Mouse (Mus musculus) forebrain, embryonic 12.5 days (tissue): ENCODE data around the gene Mlh1. TPM values are rescaled to one million over a fixed set of nuclear protein-coding genes. Genes with fewer than 3 reads are reported as not detected.

ENCODE experiments used
- ATAC-seq: fragments of 200-750 bp; cut with Nextera tagmentation; 2 replicates; pipeline ENCODE4 v1.8.0; 2017; ENCODE audit warnings: moderate TSS enrichment; ENCODE audit not compliant: low FRiP score
- H3K27ac ChIP-seq: fragments of 300-500 bp; sonication (generic); 2 replicates; pipeline ENCODE4 v1.5.1; 2016; ENCODE audit warnings: mild to moderate bottlenecking
- H3K27me3 ChIP-seq: fragments of 300-500 bp; sonication (generic); 2 replicates; pipeline ENCODE4 v1.6.1; 2016; ENCODE audit warnings: mild to moderate bottlenecking
- H3K36me3 ChIP-seq: fragments of 300-500 bp; sonication (generic); replicated peaks from 2 replicates; pipeline ENCODE4 v1.6.1; 2016; ENCODE audit warnings: mild to moderate bottlenecking
- H3K4me1 ChIP-seq: fragments of 300-500 bp; sonication (generic); 2 replicates; pipeline ENCODE4 v1.6.1; 2016
- H3K4me2 ChIP-seq: fragments of 300-500 bp; sonication (generic); 2 replicates; pipeline ENCODE4 v1.6.1; 2016; ENCODE audit warnings: mild to moderate bottlenecking, moderate library complexity
- H3K4me3 ChIP-seq: fragments of 300-500 bp; sonication (generic); replicated peaks from 2 replicates; pipeline ENCODE4 v1.5.1; 2016; ENCODE audit warnings: mild to moderate bottlenecking
- H3K9ac ChIP-seq: fragments of 300-500 bp; sonication (generic); 2 replicates; pipeline ENCODE4 v1.6.1; 2016; ENCODE audit warnings: mild to moderate bottlenecking
- H3K9me3 ChIP-seq: fragments of 300-500 bp; sonication (generic); 2 replicates; pipeline ENCODE4 v1.6.1; 2016
- WGBS: fragments of 180-500 bp; shearing (Covaris S2); methylation state at CpG from one replicate; pipeline ENCODE4 v1.1.7; 2016; 5-methylcytosine and 5-hydroxymethylcytosine counted together
- polyA plus RNA-seq: library from polyadenylated mRNA; unstranded; fragments of >200 nt; fragmentation: Nextera tagmentation; extraction: Ambion mirVana; gene quantifications from 2 replicates; pipeline ENCODE4 v1.2.1, GENCODE M21; 2016

Mlh1 gene
- polyA plus RNA-seq, 1 experiment from 2014 or later, result 53.3 TPM

DNA sequence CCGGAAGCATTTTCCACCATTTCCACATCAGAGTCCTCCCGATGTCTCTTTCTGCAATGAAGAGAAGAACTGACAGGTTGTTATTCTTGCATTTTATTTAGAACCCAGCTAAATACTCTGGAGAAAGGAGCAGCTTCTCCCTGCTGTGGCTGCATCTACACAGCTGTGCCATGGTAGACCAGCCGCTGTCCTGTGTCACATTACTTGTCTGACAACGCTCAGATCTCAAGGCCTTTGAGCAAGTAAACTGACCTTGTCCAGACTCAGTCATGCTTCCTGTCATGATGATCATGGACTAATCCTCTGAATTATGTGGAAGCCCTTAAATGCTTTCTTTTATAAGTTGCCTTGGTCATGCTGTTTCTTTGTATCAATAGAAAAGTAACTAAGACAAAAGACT is 31.8 kb downstream of the Mlh1 start:
- Histone ChIP-seq H3K4me3 (no peak overlapping the region), H3K27ac (no peak overlapping the region), H3K36me3 (peaks cover 68% of the 10 kb centered on the region), H3K27me3 (no peaks in the 10 kb centered on the region), H3K9ac (no peak overlapping the region), H3K4me1 (no peaks in the 10 kb centered on the region), H3K9me3 (no peaks in the 10 kb centered on the region), H3K4me2 (no peak overlapping the region)
- 77% methylated on average over 4 of the region's 4 CpGs for WGBS
- no peak for ATAC-seq

DNA sequence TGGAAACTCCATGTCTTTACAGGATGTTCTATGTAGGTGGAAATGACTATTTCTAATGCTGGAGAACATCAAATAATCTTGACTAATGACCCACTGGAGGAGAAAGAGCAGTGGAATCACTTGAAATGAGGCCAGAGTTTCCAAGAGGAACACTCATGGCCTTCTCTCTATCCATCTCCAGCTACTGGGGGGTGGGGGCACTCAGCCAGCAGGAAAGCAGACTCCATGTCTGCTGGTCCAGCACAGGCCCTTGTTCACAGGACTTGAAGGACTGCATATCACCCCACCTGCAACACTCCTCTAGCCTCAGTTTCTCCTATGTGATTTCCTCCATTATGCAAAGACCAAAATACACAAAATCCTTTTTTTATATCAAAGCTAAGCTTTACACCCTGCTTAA is 33.9 kb downstream of the Mlh1 start:
- Histone ChIP-seq H3K27ac (no peak overlapping the region), H3K9me3 (no peaks in the 10 kb centered on the region), H3K4me3 (no peak overlapping the region), H3K4me1 (no peaks in the 10 kb centered on the region), H3K36me3 (peaks cover 83% of the 10 kb centered on the region), H3K27me3 (no peaks in the 10 kb centered on the region), H3K4me2 (no peak overlapping the region), H3K9ac (no peak overlapping the region)
- ATAC-seq, result no peak

DNA sequence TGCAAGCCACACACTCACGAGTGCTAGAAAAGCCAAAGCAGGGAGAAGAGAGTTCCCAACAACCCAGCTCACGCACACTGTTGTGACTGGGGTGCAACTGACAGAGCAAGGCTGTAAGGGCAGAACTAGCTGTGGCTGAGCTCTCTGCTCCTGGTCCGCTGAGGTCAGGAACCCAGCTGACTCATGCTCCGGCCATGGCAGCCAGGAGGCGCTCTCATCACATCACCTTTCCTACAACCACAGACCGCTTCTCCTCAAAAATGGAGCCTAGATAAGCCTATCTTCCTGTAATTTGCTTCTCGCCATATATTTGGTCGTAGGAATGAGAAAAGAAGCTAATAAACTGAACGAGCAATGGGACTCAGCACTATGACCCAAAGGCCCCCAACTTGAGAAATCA is 36.9 kb downstream of the Mlh1 start:
- H3K9ac ChIP-seq, result no peak overlapping the region
- H3K27me3 ChIP-seq, result no peaks in the 10 kb centered on the region
- H3K36me3 ChIP-seq, result peaks cover 78% of the 10 kb centered on the region
- ATAC-seq, result no peak
- H3K4me1 ChIP-seq, result no peaks in the 10 kb centered on the region
- 87% methylated on average over 9 of the region's 9 CpGs for WGBS
- no peak overlapping the region for H3K27ac ChIP-seq
- no peak overlapping the region for H3K4me2 ChIP-seq
- H3K4me3 ChIP-seq, result no peak overlapping the region
- H3K9me3 ChIP-seq, result no peaks in the 10 kb centered on the region

DNA sequence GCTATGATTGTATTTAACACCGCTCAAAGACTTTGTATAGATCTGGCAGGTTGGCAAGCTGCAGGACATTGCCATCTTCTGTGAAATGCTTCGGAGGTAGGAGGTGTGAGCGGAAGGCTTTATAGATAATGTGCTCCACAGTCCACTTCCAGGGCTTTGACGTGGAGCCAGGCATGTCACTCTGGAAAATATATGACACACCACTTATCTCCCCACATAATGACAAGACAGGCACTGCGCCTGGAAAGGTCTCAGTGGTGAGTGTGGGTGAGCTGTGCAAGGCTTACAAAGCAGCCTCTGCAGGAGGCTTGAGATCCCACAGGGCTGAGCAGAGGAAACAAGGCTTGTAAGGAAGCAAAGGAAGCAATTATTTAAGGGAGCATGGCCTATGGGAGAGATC is 43.1 kb downstream of the Mlh1 start:
- H3K27ac ChIP-seq, result no peak overlapping the region
- peaks cover 80% of the 10 kb centered on the region for H3K36me3 ChIP-seq
- 94% methylated on average over 5 of the region's 5 CpGs for WGBS
- H3K9ac ChIP-seq, result no peak overlapping the region
- no peaks in the 10 kb centered on the region for H3K9me3 ChIP-seq
- no peaks in the 10 kb centered on the region for H3K27me3 ChIP-seq
- no peak overlapping the region for H3K4me2 ChIP-seq
- no peak for ATAC-seq
- no peaks in the 10 kb centered on the region for H3K4me1 ChIP-seq
- no peak overlapping the region for H3K4me3 ChIP-seq

DNA sequence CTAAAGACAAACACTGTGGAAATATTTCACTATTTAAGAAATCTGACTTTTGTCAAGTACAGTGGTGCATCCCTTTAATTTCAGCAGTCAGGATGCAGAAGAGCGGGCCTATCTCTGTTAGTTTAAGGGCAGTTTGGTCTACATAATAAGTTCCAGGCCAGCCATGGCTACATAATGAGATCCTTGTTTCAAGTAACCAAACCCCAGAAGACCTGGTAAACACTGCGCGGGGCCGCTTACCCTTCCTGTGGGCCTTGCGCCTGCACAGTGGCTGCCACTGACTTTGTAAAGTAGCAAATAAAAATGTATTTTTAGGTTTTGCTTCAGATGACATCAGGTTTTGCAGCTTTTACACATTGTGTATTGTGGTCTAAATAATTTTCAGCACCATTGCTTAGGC is 48.2 kb downstream of the Mlh1 start:
- Histone ChIP-seq H3K4me1 (no peaks in the 10 kb centered on the region), H3K4me2 (no peak overlapping the region), H3K27me3 (no peaks in the 10 kb centered on the region), H3K9me3 (no peaks in the 10 kb centered on the region), H3K36me3 (peaks cover 60% of the 10 kb centered on the region), H3K9ac (no peak overlapping the region), H3K27ac (no peak overlapping the region), H3K4me3 (no peak overlapping the region)
- 86% methylated on average over 5 of the region's 5 CpGs for WGBS
- no peak for ATAC-seq

DNA sequence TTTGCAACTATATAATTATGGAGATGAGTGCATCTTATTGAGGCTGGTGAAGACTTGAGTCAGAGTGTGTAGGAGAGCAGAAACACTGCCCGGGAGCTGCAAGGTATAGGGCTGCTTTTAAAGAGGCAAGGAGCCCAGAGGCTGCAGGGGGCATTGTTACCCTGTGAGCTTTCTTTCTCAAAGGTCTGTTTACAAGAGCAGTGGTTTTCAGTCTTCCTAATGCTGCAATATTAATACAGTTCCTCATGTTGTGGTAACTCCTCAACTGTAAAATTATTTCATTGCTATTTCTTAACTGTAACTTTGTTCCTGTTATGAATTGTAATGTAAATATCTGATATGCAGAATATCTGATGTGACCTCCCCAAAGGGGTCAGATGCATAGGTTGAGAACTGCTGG is 50.0 kb downstream of the Mlh1 start:
- Histone ChIP-seq H3K36me3 (peaks cover 45% of the 10 kb centered on the region), H3K4me2 (no peak overlapping the region), H3K27me3 (no peaks in the 10 kb centered on the region), H3K4me1 (no peaks in the 10 kb centered on the region), H3K9me3 (no peaks in the 10 kb centered on the region), H3K4me3 (no peak overlapping the region), H3K27ac (no peak overlapping the region), H3K9ac (no peak overlapping the region)
- WGBS, result 77% methylated on average over 1 of the region's 1 CpGs
- ATAC-seq, result no peak

DNA sequence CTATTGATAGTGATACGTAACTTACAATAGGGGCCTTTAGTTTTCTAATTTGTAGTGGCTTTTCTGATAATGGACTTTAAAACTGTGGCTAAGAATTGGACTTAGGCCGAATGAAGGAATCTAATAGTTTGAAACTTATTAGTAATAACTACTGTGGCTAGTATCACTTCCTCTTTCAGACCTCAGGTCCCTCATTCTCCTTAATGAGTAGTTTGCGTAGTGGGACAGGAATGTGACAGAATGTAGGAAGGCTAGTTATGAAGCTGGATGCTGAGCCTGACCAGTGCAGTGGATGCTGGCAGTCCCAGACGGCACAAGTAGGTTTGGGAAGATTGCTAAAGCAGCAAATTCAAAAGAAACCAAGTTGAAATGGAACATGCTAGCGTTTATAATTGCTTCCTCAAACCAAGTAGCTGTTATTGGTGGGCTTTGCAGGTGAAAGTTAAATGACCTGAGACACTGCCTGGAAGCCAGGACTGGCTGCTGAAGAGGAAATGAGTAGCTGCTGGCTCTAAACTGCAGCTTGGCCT is 51.0 kb downstream of the Mlh1 start:
- H3K36me3 ChIP-seq, result peaks cover 36% of the 10 kb centered on the region
- H3K9ac ChIP-seq, result no peak overlapping the region
- no peaks in the 10 kb centered on the region for H3K4me1 ChIP-seq
- no peak for ATAC-seq
- H3K4me2 ChIP-seq, result no peak overlapping the region
- H3K27me3 ChIP-seq, result no peaks in the 10 kb centered on the region
- H3K4me3 ChIP-seq, result no peak overlapping the region
- 92% methylated on average over 5 of the region's 5 CpGs for WGBS
- no peak overlapping the region for H3K27ac ChIP-seq
- H3K9me3 ChIP-seq, result no peaks in the 10 kb centered on the region

DNA sequence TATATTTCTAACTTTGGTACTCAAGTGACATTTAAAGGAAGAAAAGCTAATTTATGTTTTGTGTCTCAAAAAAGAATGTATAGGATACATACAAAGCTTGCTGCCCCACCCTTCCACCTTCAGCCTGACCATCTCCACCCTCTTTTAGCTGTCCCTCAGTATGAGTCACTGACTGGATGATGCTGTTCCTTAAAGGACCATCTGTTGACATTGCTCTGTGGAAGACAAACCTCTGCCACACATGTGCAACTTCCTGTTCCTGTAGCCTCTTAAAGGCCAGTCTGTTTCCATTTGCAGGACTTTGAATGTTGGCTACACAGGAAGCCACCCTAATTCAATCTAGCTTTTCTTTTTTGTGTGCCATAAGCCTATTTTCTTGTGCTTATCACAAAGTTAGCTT is 55.2 kb downstream of the Mlh1 start:
- H3K27ac ChIP-seq, result no peak overlapping the region
- H3K4me1 ChIP-seq, result no peaks in the 10 kb centered on the region
- no peak overlapping the region for H3K4me3 ChIP-seq
- no peak overlapping the region for H3K4me2 ChIP-seq
- no peaks in the 10 kb centered on the region for H3K9me3 ChIP-seq
- no peak overlapping the region for H3K9ac ChIP-seq
- no peak for ATAC-seq
- no peaks in the 10 kb centered on the region for H3K27me3 ChIP-seq
- H3K36me3 ChIP-seq, result peaks cover 10% of the 10 kb centered on the region

DNA sequence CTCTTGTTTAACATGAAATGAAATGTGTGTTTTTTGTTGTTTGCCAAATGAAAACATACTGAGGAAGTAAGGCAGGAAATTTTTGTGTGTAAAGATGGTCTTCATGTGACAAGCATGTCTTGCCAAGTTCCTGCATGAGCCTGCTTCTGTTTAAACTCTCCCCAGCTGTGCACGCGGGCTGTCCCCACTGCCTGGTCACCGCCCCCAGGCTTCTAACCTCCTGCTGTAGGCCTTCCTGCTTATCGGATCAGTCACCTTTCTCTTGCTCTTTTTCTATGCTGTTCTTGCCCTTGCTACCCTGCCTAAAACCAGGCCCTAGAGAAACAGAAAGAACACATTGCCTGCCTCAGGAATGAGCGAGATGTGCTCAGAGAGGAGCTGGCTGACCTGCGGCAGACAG is 58.1 kb downstream of the Mlh1 start:
- no peaks in the 10 kb centered on the region for H3K4me1 ChIP-seq
- no peaks in the 10 kb centered on the region for H3K27me3 ChIP-seq
- no peak overlapping the region for H3K4me2 ChIP-seq
- WGBS, result 85% methylated on average over 6 of the region's 6 CpGs
- no peak overlapping the region for H3K27ac ChIP-seq
- H3K9me3 ChIP-seq, result no peaks in the 10 kb centered on the region
- H3K4me3 ChIP-seq, result no peak overlapping the region
- H3K36me3 ChIP-seq, result peaks cover 10% of the 10 kb centered on the region
- no peak for ATAC-seq
- H3K9ac ChIP-seq, result no peak overlapping the region

DNA sequence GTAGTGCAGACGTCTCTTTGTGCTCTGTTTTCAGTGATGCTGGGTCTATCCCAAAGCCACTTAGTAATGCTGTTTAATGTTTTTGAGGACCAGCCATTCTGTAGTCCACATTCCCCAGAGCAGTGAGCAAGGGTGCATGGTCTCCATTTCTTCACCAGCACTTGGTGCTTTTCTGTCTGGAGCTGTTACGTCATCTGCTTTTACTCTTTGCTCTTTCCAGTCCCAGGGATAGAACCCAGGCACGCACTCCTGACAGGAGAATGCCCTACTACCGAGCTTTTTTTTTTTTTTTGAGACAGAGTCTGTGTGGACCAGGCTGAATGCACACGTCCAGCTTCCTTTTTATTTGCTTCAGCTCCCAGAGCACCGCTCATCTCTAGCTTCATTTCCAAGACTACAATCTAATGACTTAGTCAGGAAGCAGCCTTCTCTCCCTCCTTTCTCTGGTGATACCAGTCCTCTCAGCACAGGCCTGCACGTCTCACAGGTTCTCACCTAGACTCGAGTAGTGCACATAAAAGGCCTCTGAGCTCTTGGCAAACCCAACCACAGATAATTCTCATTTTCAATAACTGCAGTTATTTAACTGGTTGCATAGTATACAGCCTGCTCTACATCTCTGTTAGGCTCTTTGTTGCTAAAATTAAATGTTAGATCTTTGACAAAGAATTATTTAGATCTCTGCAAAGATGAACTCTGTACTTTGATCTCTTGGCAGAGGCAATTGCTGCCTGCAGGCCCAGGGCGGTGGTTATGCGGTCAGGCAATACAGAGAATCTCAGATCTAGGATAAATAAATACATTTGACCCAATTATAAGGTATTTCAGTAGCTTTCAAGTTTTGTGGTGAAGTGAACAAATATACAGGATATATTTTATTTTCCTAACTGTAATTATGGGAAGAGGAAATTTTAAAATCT is 60.2 kb downstream of the Mlh1 start:
- Histone ChIP-seq H3K4me2 (no peak overlapping the region), H3K9me3 (no peaks in the 10 kb centered on the region), H3K27ac (no peak overlapping the region), H3K27me3 (no peaks in the 10 kb centered on the region), H3K4me3 (no peak overlapping the region), H3K36me3 (peaks cover 6% of the 10 kb centered on the region), H3K9ac (no peak overlapping the region), H3K4me1 (no peaks in the 10 kb centered on the region)
- ATAC-seq, result no peak
- 83% methylated on average over 10 of the region's 10 CpGs for WGBS

DNA sequence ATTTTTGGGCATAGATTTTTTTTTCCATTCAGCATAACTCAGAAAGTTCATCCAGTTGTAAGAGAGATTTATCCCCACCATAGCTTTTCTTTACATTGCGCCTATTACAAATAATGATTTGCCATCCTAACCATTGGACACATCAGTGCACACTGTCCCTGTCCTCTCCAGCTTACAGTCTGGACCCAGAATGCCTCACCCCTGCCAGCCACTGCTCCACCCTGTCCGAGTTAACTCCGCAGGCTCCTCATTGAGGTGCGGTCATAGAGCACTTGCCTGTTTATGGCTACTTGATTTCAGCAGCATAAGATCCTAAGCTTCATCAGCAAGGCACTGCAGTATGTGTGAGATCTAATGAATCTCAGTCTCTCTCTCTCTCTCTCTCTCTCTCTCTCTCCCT is 61.2 kb downstream of the Mlh1 start:
- H3K9me3 ChIP-seq, result no peaks in the 10 kb centered on the region
- no peak for ATAC-seq
- H3K4me3 ChIP-seq, result no peak overlapping the region
- H3K27me3 ChIP-seq, result no peaks in the 10 kb centered on the region
- peaks cover 5% of the 10 kb centered on the region for H3K36me3 ChIP-seq
- no peak overlapping the region for H3K4me2 ChIP-seq
- no peak overlapping the region for H3K9ac ChIP-seq
- no peak overlapping the region for H3K27ac ChIP-seq
- 88% methylated on average over 4 of the region's 4 CpGs for WGBS
- no peaks in the 10 kb centered on the region for H3K4me1 ChIP-seq

DNA sequence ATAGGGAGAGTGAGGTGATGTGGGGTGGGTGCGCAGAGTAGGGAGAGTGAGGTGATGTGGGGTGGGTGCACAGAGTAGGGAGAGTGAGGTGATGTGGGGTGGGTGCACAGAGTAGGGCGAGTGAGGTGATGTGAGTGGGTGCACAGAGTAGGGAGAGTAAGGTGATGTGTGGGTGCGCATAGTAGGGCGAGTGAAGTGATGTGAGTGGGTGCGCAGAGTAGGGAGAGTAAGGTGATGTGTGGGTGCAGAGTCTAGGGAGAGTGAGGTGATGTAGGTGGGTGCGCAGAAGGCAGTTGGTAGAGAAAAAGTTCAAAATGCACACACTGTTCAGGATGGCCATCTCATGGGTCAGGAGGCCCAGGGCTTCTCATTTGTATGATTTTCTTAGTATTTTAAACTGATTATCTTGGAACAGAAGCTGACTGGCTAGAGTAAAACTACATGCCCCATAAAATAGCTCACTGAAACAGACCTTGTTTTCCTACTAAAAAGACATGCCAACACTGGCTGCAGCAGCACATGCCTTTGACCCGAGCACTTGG is 62.4 kb downstream of the Mlh1 start:
- no peak overlapping the region for H3K4me3 ChIP-seq
- no peak overlapping the region for H3K9ac ChIP-seq
- no peak overlapping the region for H3K27ac ChIP-seq
- H3K27me3 ChIP-seq, result no peaks in the 10 kb centered on the region
- no peak overlapping the region for H3K4me2 ChIP-seq
- no peaks in the 10 kb centered on the region for H3K4me1 ChIP-seq
- 93% methylated on average over 7 of the region's 7 CpGs for WGBS
- ATAC-seq, result no peak
- H3K36me3 ChIP-seq, result no peaks in the 10 kb centered on the region; the same call in none of the 2 replicates
- no peaks in the 10 kb centered on the region for H3K9me3 ChIP-seq

DNA sequence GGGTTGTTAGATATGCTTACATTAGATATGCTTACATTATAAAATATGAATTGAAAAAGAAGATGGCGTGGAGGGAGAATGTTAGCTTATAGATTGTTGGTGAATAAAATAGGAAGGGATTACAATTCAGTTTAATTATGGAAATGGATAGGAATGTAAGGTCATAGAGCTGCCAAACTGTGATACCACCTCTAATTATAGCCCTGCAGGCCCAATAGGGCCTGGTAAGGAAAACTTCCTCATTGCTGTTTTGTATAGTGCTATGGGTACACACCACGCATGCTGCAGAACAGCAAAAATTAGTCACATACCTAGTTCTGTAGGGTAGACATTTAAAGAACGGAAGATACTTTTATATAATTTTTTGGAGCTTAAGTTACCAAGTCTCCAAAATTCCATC is 63.4 kb downstream of the Mlh1 start:
- Histone ChIP-seq H3K4me3 (no peak overlapping the region), H3K27ac (no peak overlapping the region), H3K9ac (no peak overlapping the region), H3K27me3 (no peaks in the 10 kb centered on the region), H3K9me3 (no peaks in the 10 kb centered on the region), H3K4me2 (no peak overlapping the region), H3K36me3 (no peaks in the 10 kb centered on the region; the same call in none of the 2 replicates), H3K4me1 (no peaks in the 10 kb centered on the region)
- 95% methylated on average over 3 of the region's 3 CpGs for WGBS
- ATAC-seq, result no peak
